Mouse (Mus musculus): ENCODE measurements around the gene She.
A peak's percentile ranks its signal among the peaks of the same experiment; 100 is the strongest.
"Not testable (repeated sequence)": the region's sequence is repeated elsewhere in the genome, so short reads cannot be mapped to it uniquely, and the experiment has no call there.

The She gene

GRCm38 (mm10) chr3:89862182-89862761 lies 31.1 kb downstream of the She start:
- DNase-seq (ENCODE audit: low read depth, low spot score), result no peak

GRCm38 (mm10) chr3:89863276-89863675 lies 32.1 kb downstream of the She start:
- DNase-seq (ENCODE audit: low read depth, low spot score), result not testable (repeated sequence)

- DNase-seq (ENCODE audit: low read depth, low spot score), result no peak
Measured at GRCm38 (mm10) chr3:89863716-89864509, 32.7 kb downstream of the She start.

- DNase-seq (ENCODE audit: low read depth, low spot score), result no peak
Measured at GRCm38 (mm10) chr3:89865020-89865419, 33.9 kb downstream of the She start.

- no peak for DNase-seq (ENCODE audit: low read depth, low spot score)
Measured at GRCm38 (mm10) chr3:89865764-89866163, 34.6 kb downstream of the She start.

GRCm38 (mm10) chr3:89867651-89868050 lies 36.5 kb downstream of the She start:
- no peak for DNase-seq (ENCODE audit: low read depth, low spot score)

GRCm38 (mm10) chr3:89868357-89868756 lies 37.2 kb downstream of the She start:
- peak; percentile 41 for DNase-seq (ENCODE audit: low read depth, low spot score)

- no peak for DNase-seq (ENCODE audit: low read depth, low spot score)
Measured at GRCm38 (mm10) chr3:89868956-89869355, 37.8 kb downstream of the She start.

- peak; percentile 30 for DNase-seq (ENCODE audit: low read depth, low spot score)
Measured at GRCm38 (mm10) chr3:89869556-89869955, 38.4 kb downstream of the She start.

- no peak for DNase-seq (ENCODE audit: low read depth, low spot score)
Measured at GRCm38 (mm10) chr3:89870472-89871271, 39.5 kb downstream of the She start.

- no peak for DNase-seq (ENCODE audit: low read depth, low spot score)
Measured at GRCm38 (mm10) chr3:89871339-89871914, 40.3 kb downstream of the She start.

- no peak for DNase-seq (ENCODE audit: low read depth, low spot score)
Measured at GRCm38 (mm10) chr3:89872209-89872608, 41.0 kb downstream of the She start.

- DNase-seq (ENCODE audit: low read depth, low spot score), result no peak
Measured at GRCm38 (mm10) chr3:89872684-89873083, 41.5 kb downstream of the She start.

GRCm38 (mm10) chr3:89874076-89874475 lies 42.9 kb downstream of the She start:
- DNase-seq (ENCODE audit: low read depth, low spot score), result no peak

- DNase-seq (ENCODE audit: low read depth, low spot score), result no peak
Measured at GRCm38 (mm10) chr3:89875021-89875420, 43.9 kb downstream of the She start.

GRCm38 (mm10) chr3:89875781-89876180 lies 44.6 kb downstream of the She start:
- no peak for DNase-seq (ENCODE audit: low read depth, low spot score)

- DNase-seq (ENCODE audit: low read depth, low spot score), result no peak
Measured at GRCm38 (mm10) chr3:89876469-89876868, 45.3 kb downstream of the She start.

GRCm38 (mm10) chr3:89877129-89877528 lies 46.0 kb downstream of the She start:
- no peak for DNase-seq (ENCODE audit: low read depth, low spot score)

GRCm38 (mm10) chr3:89878456-89878855 lies 47.3 kb downstream of the She start:
- no peak for DNase-seq (ENCODE audit: low read depth, low spot score)

- DNase-seq (ENCODE audit: low read depth, low spot score), result no peak
Measured at GRCm38 (mm10) chr3:89879326-89879725, 48.2 kb downstream of the She start.

- no peak for DNase-seq (ENCODE audit: low read depth, low spot score)
Measured at GRCm38 (mm10) chr3:89880036-89880851, 49.1 kb downstream of the She start.

Data from mesoderm, embryonic 11.5 days (tissue).